Mouse (Mus musculus) stomach, embryonic 16.5 days (tissue): ENCODE data around the gene Hivep3. TPM values are rescaled to one million over a fixed set of nuclear protein-coding genes. Genes with fewer than 3 reads are reported as not detected.

Source experiments
- ATAC-seq: fragments of 200-750 bp; cut with Nextera tagmentation; 2 replicates; pipeline ENCODE4 v1.8.0; 2017; ENCODE audit warnings: moderate number of reproducible peaks, moderate TSS enrichment; ENCODE audit not compliant: insufficient read depth, low FRiP score
- H3K27ac ChIP-seq: fragments of 300-500 bp; sonication (generic); 2 replicates; pipeline ENCODE4 v1.5.1; 2014; ENCODE audit warnings: low read length
- H3K27me3 ChIP-seq: fragments of 300-500 bp; sonication (generic); 2 replicates; pipeline ENCODE4 v1.6.1; 2014; ENCODE audit warnings: low read length, control low read depth, mixed read lengths; ENCODE audit not compliant: control insufficient read depth, insufficient read depth
- H3K36me3 ChIP-seq: fragments of 300-500 bp; sonication (generic); 2 replicates; pipeline ENCODE4 v1.6.1; 2014; ENCODE audit warnings: low read length; ENCODE audit not compliant: control insufficient read depth, insufficient read depth
- H3K4me1 ChIP-seq: fragments of 300-500 bp; sonication (generic); 2 replicates; pipeline ENCODE4 v1.6.1; 2014; ENCODE audit warnings: low read length, control low read depth, mixed read lengths; ENCODE audit not compliant: control insufficient read depth, insufficient read depth
- H3K4me2 ChIP-seq: fragments of 300-500 bp; sonication (generic); 2 replicates; pipeline ENCODE4 v1.6.1; 2014; ENCODE audit warnings: low read depth, low read length, mixed read lengths
- H3K4me3 ChIP-seq: fragments of 300-500 bp; sonication (generic); replicated peaks from 2 replicates; pipeline ENCODE4 v1.5.1; 2014; ENCODE audit warnings: mild to moderate bottlenecking, low read length
- H3K9ac ChIP-seq: fragments of 300-500 bp; sonication (generic); 2 replicates; pipeline ENCODE4 v1.6.1; 2014; ENCODE audit warnings: low read length
- H3K9me3 ChIP-seq: fragments of 300-500 bp; sonication (generic); replicated peaks from 2 replicates; pipeline ENCODE4 v1.6.1; 2016; ENCODE audit warnings: low read length, control low read depth; ENCODE audit not compliant: control insufficient read depth
- WGBS: fragments of 180-500 bp; shearing (Covaris S2); extraction: QIAGEN DNeasy Blood & Tissue Kit; methylation state at CpG from one replicate; pipeline ENCODE4 v1.1.7; 2014; 5-methylcytosine and 5-hydroxymethylcytosine counted together
- polyA plus RNA-seq: library from polyadenylated mRNA; unstranded; fragments of >200 nt; fragmentation: Nextera tagmentation; extraction: Ambion mirVana; gene quantifications from 2 replicates; pipeline ENCODE4 v1.2.1, GENCODE M21; 2015

Gene Hivep3
- polyA plus RNA-seq, 1 experiment from 2014 or later, result 8.8 TPM

- H3K4me2 ChIP-seq, result no peak overlapping the region
- no peak overlapping the region for H3K4me3 ChIP-seq
- peaks cover 6% of the 10 kb centered on the region; the same call in 1 of the 2 replicates for H3K4me1 ChIP-seq
- H3K27me3 ChIP-seq, result no peaks in the 10 kb centered on the region
- H3K36me3 ChIP-seq, result no peaks in the 10 kb centered on the region
- no peak for ATAC-seq
- H3K9ac ChIP-seq, result no peak overlapping the region
- no peak overlapping the region for H3K27ac ChIP-seq
- H3K9me3 ChIP-seq, result no peaks in the 10 kb centered on the region
- WGBS, result 76% methylated on average over 6 of the region's 6 CpGs
Measured at GRCm38 (mm10) chr4:119948406-119948805, 214.8 kb downstream of the Hivep3 start.

DNA sequence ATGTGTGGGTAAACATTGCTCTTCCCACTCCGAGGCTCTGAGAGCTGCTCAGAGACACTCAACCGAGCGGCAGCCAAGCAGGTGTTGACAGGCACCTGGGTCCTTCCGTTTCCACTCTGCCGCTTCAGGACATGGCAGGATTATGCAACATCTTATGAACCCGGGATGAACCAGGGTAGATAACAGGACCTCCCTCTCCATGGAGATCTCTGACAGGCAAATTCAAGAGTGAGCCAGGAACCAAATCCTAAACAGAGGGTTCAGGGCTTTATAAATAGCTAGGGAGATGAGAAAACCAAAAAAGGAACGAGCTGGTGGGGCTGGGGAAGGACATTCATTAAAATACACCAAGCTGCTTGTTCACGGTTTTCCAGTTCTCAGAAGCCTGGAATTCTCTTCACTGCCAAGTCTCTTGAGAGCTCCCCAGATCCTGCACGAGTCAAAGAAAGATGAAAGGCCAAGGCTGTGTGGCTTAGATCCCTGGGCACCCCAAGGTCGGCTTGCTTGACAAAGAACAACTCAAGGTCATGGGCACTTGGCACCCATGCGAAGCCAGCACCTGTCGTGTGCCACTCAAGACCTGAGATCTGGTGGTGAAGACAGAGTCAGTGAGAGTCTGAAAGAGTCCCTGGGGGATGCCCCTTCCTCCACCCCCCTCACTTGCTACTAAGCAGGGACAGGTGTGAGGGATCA lies 215.5 kb downstream of the Hivep3 start:
- no peaks in the 10 kb centered on the region for H3K36me3 ChIP-seq
- no peak overlapping the region for H3K4me3 ChIP-seq
- H3K4me1 ChIP-seq, result peaks cover 6% of the 10 kb centered on the region; the same call in 1 of the 2 replicates
- no peak overlapping the region for H3K9ac ChIP-seq
- no peak overlapping the region for H3K4me2 ChIP-seq
- 58% methylated on average over 12 of the region's 12 CpGs for WGBS
- no peak overlapping the region for H3K27ac ChIP-seq
- no peak for ATAC-seq
- H3K9me3 ChIP-seq, result no peaks in the 10 kb centered on the region
- no peaks in the 10 kb centered on the region for H3K27me3 ChIP-seq

- H3K4me3 ChIP-seq, result no peak overlapping the region
- H3K27me3 ChIP-seq, result no peaks in the 10 kb centered on the region
- no peak overlapping the region for H3K4me2 ChIP-seq
- no peaks in the 10 kb centered on the region for H3K9me3 ChIP-seq
- H3K36me3 ChIP-seq, result no peaks in the 10 kb centered on the region
- WGBS, result 77% methylated on average over 5 of the region's 5 CpGs
- no peak overlapping the region for H3K27ac ChIP-seq
- H3K9ac ChIP-seq, result no peak overlapping the region
- ATAC-seq, result no peak
- peaks cover 6% of the 10 kb centered on the region; the same call in 1 of the 2 replicates for H3K4me1 ChIP-seq
Measured at GRCm38 (mm10) chr4:119950181-119950580, 216.6 kb downstream of the Hivep3 start.

- ATAC-seq, result no peak
- peaks cover 6% of the 10 kb centered on the region; the same call in 1 of the 2 replicates for H3K4me1 ChIP-seq
- no peak overlapping the region for H3K4me2 ChIP-seq
- H3K9me3 ChIP-seq, result no peaks in the 10 kb centered on the region
- no peak overlapping the region for H3K27ac ChIP-seq
- H3K9ac ChIP-seq, result no peak overlapping the region
- H3K4me3 ChIP-seq, result no peak overlapping the region
- H3K36me3 ChIP-seq, result no peaks in the 10 kb centered on the region
- H3K27me3 ChIP-seq, result no peaks in the 10 kb centered on the region
- 85% methylated on average over 1 of the region's 1 CpGs for WGBS
Measured at GRCm38 (mm10) chr4:119951081-119951480, 217.5 kb downstream of the Hivep3 start.

- ATAC-seq, result no peak
- Histone ChIP-seq H3K36me3 (no peaks in the 10 kb centered on the region), H3K27me3 (no peaks in the 10 kb centered on the region), H3K9ac (no peak overlapping the region), H3K4me3 (no peak overlapping the region), H3K4me2 (no peak overlapping the region), H3K9me3 (no peaks in the 10 kb centered on the region), H3K27ac (no peak overlapping the region), H3K4me1 (no peaks in the 10 kb centered on the region)
- 85% methylated on average over 7 of the region's 7 CpGs for WGBS
Measured at GRCm38 (mm10) chr4:119955008-119955407, 221.4 kb downstream of the Hivep3 start.

- H3K36me3 ChIP-seq, result no peaks in the 10 kb centered on the region
Measured at GRCm38 (mm10) chr4:119957970-119958369, 224.4 kb downstream of the Hivep3 start.

DNA sequence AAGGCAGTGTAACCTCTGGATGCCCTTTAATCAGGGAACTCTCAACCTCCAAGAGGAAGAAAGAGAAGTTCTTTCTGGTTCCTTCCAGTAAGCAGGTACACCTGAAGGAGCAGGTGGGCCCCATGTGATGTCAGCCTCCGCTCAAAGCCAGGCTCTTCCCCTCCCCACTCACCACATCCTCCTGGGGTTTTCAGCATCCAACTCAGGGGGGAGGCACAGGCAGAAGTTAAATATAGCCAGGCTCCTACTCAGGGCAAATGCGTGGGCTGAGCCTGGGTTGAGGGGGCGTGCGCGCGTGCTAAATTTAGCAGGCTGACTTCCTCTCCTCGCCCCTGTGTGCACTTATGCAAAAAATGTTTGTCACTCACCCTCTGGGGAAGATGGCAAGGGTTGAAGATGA lies 225.7 kb downstream of the Hivep3 start:
- WGBS, result 53% methylated on average over 7 of the region's 7 CpGs
- ATAC-seq, result no peak; the same call in 1 of the 2 replicates
- Histone ChIP-seq H3K27me3 (no peaks in the 10 kb centered on the region), H3K27ac (no peak overlapping the region), H3K9me3 (no peaks in the 10 kb centered on the region), H3K4me1 (no peaks in the 10 kb centered on the region), H3K9ac (no peak overlapping the region), H3K36me3 (no peaks in the 10 kb centered on the region), H3K4me3 (no peak overlapping the region), H3K4me2 (no peak overlapping the region)

More at GRCm38 (mm10) chr4:119957970-119958369, 224.4 kb downstream of the Hivep3 start:
- H3K4me3 ChIP-seq, result no peak overlapping the region
- no peaks in the 10 kb centered on the region for H3K27me3 ChIP-seq
- no peak overlapping the region for H3K27ac ChIP-seq
- no peak overlapping the region for H3K4me2 ChIP-seq
- no peak overlapping the region for H3K9ac ChIP-seq
- ATAC-seq, result no peak
- H3K9me3 ChIP-seq, result no peaks in the 10 kb centered on the region
- H3K4me1 ChIP-seq, result no peaks in the 10 kb centered on the region
- WGBS, result 85% methylated on average over 2 of the region's 2 CpGs

- no peaks in the 10 kb centered on the region for H3K4me1 ChIP-seq
- no peak overlapping the region for H3K27ac ChIP-seq
- H3K4me3 ChIP-seq, result no peak overlapping the region
- no peak overlapping the region for H3K4me2 ChIP-seq
- no peaks in the 10 kb centered on the region for H3K27me3 ChIP-seq
- no peaks in the 10 kb centered on the region for H3K36me3 ChIP-seq
- WGBS, result 44% methylated on average over 1 of the region's 1 CpGs
- ATAC-seq, result no peak
- H3K9me3 ChIP-seq, result no peaks in the 10 kb centered on the region
- H3K9ac ChIP-seq, result no peak overlapping the region
Measured at GRCm38 (mm10) chr4:119959873-119960272, 226.3 kb downstream of the Hivep3 start.

- H3K4me1 ChIP-seq, result no peaks in the 10 kb centered on the region
- no peaks in the 10 kb centered on the region for H3K27me3 ChIP-seq
- no peak overlapping the region for H3K9ac ChIP-seq
- no peak for ATAC-seq
- H3K27ac ChIP-seq, result no peak overlapping the region
- no peak overlapping the region for H3K4me3 ChIP-seq
- no peak overlapping the region for H3K4me2 ChIP-seq
- 71% methylated on average over 6 of the region's 6 CpGs for WGBS
- no peaks in the 10 kb centered on the region for H3K9me3 ChIP-seq
- no peaks in the 10 kb centered on the region for H3K36me3 ChIP-seq
Measured at GRCm38 (mm10) chr4:119960523-119960922, 226.9 kb downstream of the Hivep3 start.
